Mouse (Mus musculus) small intestine, adult 2 months (tissue): ENCODE data around the gene Stab2. TPM values are rescaled to one million over a fixed set of nuclear protein-coding genes. Genes with fewer than 3 reads are reported as not detected.
A peak's percentile ranks its signal among the peaks of the same experiment; 100 is the strongest.

Experiments
- H3K27ac ChIP-seq: fragments of 200-500 bp; 2 replicates; pipeline ENCODE4 v1.5.1; 2012; ENCODE audit warnings: low read depth, low read length, control low read depth, inconsistent platforms; ENCODE audit not compliant: insufficient read depth
- H3K27me3 ChIP-seq: fragments of 200-500 bp; 2 replicates; pipeline ENCODE4 v1.6.1; 2012; ENCODE audit warnings: mild to moderate bottlenecking, moderate library complexity, low read length, inconsistent platforms; ENCODE audit not compliant: control insufficient read depth, insufficient read depth
- H3K36me3 ChIP-seq: fragments of 200-500 bp; 2 replicates; pipeline ENCODE4 v1.6.1; 2012; ENCODE audit warnings: mild to moderate bottlenecking, low read length, control low read depth, inconsistent platforms; ENCODE audit not compliant: control insufficient read depth, insufficient read depth
- H3K4me1 ChIP-seq: fragments of 200-500 bp; 2 replicates; pipeline ENCODE4 v1.6.1; 2012; ENCODE audit warnings: low read length, inconsistent platforms, mixed read lengths; ENCODE audit not compliant: control insufficient read depth, insufficient read depth, insufficient read length
- H3K4me3 ChIP-seq: fragments of 200-500 bp; 2 replicates; pipeline ENCODE4 v1.5.1; 2012; ENCODE audit warnings: low read depth, mild to moderate bottlenecking, control low read depth, inconsistent platforms, low read length, moderate library complexity
- CTCF ChIP-seq: fragments of 200-500 bp; IDR thresholded peaks from 2 replicates; pipeline ENCODE4 v1.5.1; 2012; ENCODE audit warnings: low read depth, mild to moderate bottlenecking, control low read depth, inconsistent platforms, low read length, moderate library complexity, mixed read lengths; ENCODE audit not compliant: insufficient replicate concordance, insufficient read length; ENCODE audit errors: extremely low read depth
- POLR2A ChIP-seq: fragments of 200-500 bp; IDR thresholded peaks from 2 replicates; pipeline ENCODE4 v1.6.1; 2012; ENCODE audit warnings: low read depth, mild to moderate bottlenecking, control low read depth, inconsistent platforms, low read length, moderate library complexity
- WGBS: fragments of 180-500 bp; shearing (Covaris S2); methylation state at CpG from one replicate; pipeline ENCODE4 v1.1.7; 2018; 5-methylcytosine and 5-hydroxymethylcytosine counted together
- polyA plus RNA-seq: library from polyadenylated mRNA; depleted of rRNA; stranded (reverse); fragments of >200 nt; gene quantifications from 2 replicates; pipeline ENCODE4 v1.2.3, GENCODE M21; 2012

Gene Stab2
- polyA plus RNA-seq, 1 experiment: 0.87 TPM

DNA sequence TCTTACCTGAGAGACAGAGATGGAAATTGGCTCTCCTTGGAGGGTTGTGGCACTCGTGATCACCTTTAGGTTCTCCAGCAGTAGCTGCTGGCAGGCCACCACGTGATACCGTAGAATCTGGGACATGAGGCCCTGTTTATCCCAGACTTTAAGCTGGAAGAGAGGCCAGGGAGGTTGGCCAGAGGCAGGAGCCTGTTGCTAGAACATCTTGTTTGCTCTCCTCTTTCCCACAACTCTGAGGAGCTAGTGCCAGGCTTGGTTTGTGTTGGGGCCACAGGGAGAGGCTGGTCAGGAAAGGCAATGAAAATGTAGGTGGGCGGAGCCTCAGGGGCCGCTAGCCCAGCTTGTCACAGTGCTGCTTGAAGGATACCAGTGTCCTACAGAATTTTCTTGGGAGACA, 135.2 kb downstream of the Stab2 start:
- TF ChIP-seq POLR2A (no peak), CTCF (no peak)
- H3K4me3 ChIP-seq: no peak overlapping the region
- WGBS: 59% methylated on average over 5 of the region's 5 CpGs
- no peaks in the 10 kb centered on the region for H3K4me1 ChIP-seq
- H3K27me3 ChIP-seq: no peaks in the 10 kb centered on the region
- no peak overlapping the region for H3K27ac ChIP-seq
- H3K36me3 ChIP-seq: no peaks in the 10 kb centered on the region

DNA sequence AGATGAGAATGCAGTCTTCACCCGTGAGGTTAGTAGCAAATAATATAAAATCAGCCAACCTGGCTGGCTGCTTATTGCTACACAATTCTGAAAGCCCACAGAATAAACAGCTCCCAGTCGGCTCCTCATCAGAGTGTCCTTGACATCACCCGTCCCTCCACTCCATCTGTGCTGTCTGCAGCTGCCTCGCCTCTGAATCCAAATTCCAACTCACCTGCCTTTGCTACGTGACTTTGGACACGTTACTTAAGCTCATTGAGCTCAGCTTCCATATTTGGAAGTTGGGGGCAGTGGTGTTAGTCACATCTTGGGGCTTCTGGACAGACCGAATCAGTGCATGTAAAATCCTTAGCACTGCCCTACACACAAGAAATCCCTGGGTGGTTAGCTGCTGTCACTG, 135.7 kb downstream of the Stab2 start:
- Histone ChIP-seq H3K27me3 (no peaks in the 10 kb centered on the region), H3K4me1 (no peaks in the 10 kb centered on the region), H3K27ac (no peak overlapping the region), H3K36me3 (no peaks in the 10 kb centered on the region), H3K4me3 (no peak overlapping the region)
- 47% methylated on average over 7 of the region's 7 CpGs for WGBS
- TF ChIP-seq CTCF (no peak), POLR2A (no peak)

DNA sequence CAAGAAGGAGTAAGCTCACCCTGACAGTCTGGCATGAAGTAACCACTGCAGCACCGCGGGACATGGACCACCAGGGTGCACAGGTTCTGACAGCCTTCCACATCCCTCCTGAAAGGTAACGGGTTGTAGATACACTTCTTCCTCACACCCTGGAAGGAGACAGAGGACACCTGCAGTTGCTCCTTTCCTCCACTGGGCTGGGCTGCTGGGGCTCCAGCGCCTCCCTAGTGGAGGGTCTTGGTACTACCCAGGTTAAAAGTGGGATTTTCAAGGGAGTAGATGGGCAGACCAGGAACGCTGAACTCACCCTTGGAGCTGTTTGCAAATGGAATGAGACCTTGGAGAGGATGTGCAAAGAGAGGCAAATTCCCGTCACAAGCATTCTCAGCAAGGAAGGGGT, 144.4 kb downstream of the Stab2 start:
- peak; percentile 30; the same call in 1 of the 2 replicates for TF ChIP-seq CTCF
- no peak for TF ChIP-seq POLR2A
- Histone ChIP-seq H3K27me3 (no peaks in the 10 kb centered on the region), H3K27ac (no peak overlapping the region), H3K4me3 (no peak overlapping the region), H3K4me1 (no peaks in the 10 kb centered on the region), H3K36me3 (no peaks in the 10 kb centered on the region)
- WGBS: 85% methylated on average over 6 of the region's 6 CpGs

GRCm38 (mm10) chr10:86862496-86862895, 145.3 kb downstream of the Stab2 start:
- Histone ChIP-seq H3K4me3 (no peak overlapping the region), H3K4me1 (no peaks in the 10 kb centered on the region), H3K27ac (no peak overlapping the region), H3K36me3 (no peaks in the 10 kb centered on the region), H3K27me3 (no peaks in the 10 kb centered on the region)
- TF ChIP-seq CTCF (no peak), POLR2A (no peak)
- 41% methylated on average over 6 of the region's 6 CpGs for WGBS

GRCm38 (mm10) chr10:86860396-86860795, 147.4 kb downstream of the Stab2 start:
- WGBS: 78% methylated on average over 4 of the region's 4 CpGs
- Histone ChIP-seq H3K4me3 (no peak overlapping the region), H3K4me1 (no peaks in the 10 kb centered on the region), H3K27ac (no peak overlapping the region), H3K36me3 (no peaks in the 10 kb centered on the region), H3K27me3 (no peaks in the 10 kb centered on the region)
- TF ChIP-seq CTCF (no peak), POLR2A (no peak)

DNA sequence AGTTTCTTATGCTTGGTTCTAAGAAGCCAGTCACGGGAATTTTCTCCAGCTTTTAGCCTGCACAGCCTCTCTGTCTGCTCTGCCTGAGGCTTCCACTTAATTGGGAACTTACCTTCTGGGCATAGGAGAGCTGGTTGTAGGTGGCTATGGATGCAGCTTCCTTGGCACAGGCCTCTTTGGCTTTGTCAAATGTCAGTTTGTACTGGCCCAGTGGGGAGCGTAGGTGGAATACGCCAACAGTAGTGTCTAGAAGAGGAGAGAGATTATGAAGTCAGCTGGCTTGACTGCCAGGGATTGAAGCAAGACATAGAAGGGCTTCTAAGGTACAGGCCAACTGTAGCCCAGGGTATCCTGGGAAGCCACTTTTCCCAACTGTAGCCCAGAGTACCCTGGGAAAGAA, 154.4 kb downstream of the Stab2 start:
- H3K27me3 ChIP-seq: no peaks in the 10 kb centered on the region
- H3K4me3 ChIP-seq: no peak overlapping the region
- H3K4me1 ChIP-seq: no peaks in the 10 kb centered on the region
- H3K36me3 ChIP-seq: no peaks in the 10 kb centered on the region
- TF ChIP-seq POLR2A (no peak), CTCF (no peak)
- WGBS: 87% methylated on average over 3 of the region's 3 CpGs
- H3K27ac ChIP-seq: no peak overlapping the region

GRCm38 (mm10) chr10:86852160-86852559, 155.7 kb downstream of the Stab2 start:
- no peak for TF ChIP-seq POLR2A
- no peak for TF ChIP-seq CTCF
- H3K4me3 ChIP-seq: no peak overlapping the region
- no peaks in the 10 kb centered on the region for H3K36me3 ChIP-seq
- H3K27ac ChIP-seq: no peak overlapping the region
- H3K27me3 ChIP-seq: no peaks in the 10 kb centered on the region
- 76% methylated on average over 6 of the region's 6 CpGs for WGBS
- H3K4me1 ChIP-seq: no peaks in the 10 kb centered on the region

DNA sequence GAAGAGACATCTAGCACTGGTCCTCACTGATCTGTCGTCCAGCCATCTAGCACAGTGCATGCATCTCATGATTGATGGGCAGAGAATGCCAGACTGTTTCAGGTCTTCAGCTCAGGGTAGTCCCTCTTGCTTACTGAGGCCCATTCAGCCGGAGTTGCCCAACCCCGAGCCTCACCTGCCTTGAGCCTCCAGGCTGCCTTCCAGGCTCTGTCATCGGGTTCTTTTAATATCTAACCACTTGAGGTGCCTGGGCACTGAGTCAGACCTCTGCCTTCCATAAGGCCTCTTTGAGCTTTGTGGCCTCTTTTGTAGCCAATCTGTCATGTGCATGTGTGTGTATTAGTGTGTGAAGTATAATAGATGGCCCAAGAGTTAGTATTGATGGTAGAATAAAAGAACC, 158.3 kb downstream of the Stab2 start:
- TF ChIP-seq POLR2A: no peak
- TF ChIP-seq CTCF: no peak
- no peaks in the 10 kb centered on the region for H3K27me3 ChIP-seq
- H3K4me1 ChIP-seq: no peaks in the 10 kb centered on the region
- WGBS: 63% methylated on average over 4 of the region's 4 CpGs
- no peaks in the 10 kb centered on the region for H3K36me3 ChIP-seq
- no peak overlapping the region for H3K27ac ChIP-seq
- no peak overlapping the region for H3K4me3 ChIP-seq
